Mouse (Mus musculus): ENCODE measurements around the gene Rrp1b. TPM values are rescaled to one million over a fixed set of nuclear protein-coding genes. Genes with fewer than 3 reads are reported as not detected.

The Rrp1b gene
- polyA plus RNA-seq (2015; fragmentation: Nextera tagmentation; extraction: Ambion mirVana), result 15.4 and 24.0 TPM in 2 replicates

DNA sequence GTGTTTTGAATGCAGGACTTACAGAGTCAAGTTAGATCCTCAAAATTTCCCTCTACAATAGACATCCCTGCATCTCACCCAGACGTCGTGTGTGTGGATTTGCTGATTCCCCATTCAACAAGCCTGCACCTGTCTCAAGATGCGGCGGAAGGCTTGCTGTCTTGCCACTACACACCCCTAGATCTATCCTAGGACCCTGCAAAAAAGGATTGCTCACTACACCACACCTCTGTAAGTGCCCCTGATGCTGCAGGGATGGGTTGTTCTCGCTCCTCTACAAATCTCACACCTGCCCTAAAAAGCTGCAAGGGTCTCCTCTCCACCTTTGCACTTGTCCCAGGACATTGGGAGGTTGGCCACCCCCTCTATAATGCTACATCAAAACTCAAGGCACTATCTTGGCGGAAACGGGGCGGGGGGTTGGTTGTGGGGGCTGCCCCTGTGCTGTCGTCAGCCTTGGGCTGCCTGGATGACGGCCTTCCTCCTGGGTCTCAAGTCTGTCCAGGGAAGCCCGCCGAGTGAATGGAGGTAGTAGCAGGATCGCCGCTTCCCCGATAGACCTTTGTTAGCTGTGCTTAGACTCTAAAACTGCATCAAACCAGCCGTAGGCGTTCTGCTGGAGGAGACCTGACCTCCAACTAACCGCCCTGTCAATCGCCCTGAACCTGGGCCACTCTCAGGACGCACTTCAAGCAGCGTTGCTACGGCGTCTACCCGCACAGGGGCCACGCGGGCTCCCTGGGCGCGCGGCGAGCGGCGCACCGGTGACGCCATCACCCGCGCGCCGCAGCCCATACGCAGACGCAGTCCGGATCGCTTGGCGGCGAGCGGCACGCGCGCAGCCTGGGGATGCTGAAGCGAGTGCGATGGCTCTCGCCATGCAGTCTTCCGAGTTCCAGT lies at the start of gene Rrp1b, which contains the start of gene Hsf2bp:
Rrp1b (plus strand) TSS at position 492 of the 900 bp plus-strand sequence.
Hsf2bp (minus strand) TSS at position 741 of the 900 bp plus-strand sequence.

Other genes starting within 250 kb of the Rrp1b start
- gene Sik1, start 180.3 kb upstream of the Rrp1b start, polyA plus RNA-seq (2015; fragmentation: Nextera tagmentation; extraction: Ambion mirVana), result 5.7 and 8.4 TPM in 2 replicates
- gene Hsf2bp, start 249 bp downstream of the Rrp1b start, polyA plus RNA-seq (2015; fragmentation: Nextera tagmentation; extraction: Ambion mirVana), result 0.08 and 0.16 TPM in 2 replicates
- gene Notch3, start 130.8 kb downstream of the Rrp1b start, polyA plus RNA-seq (2015; fragmentation: Nextera tagmentation; extraction: Ambion mirVana), result 2.2 and 2.8 TPM in 2 replicates
- 0.08 and 0.32 TPM in 2 replicates for gene Ephx3, start 153.4 kb downstream of the Rrp1b start, polyA plus RNA-seq (2015; fragmentation: Nextera tagmentation; extraction: Ambion mirVana)
- 57.4 and 64.8 TPM in 2 replicates for gene Brd4, start 248.6 kb downstream of the Rrp1b start, polyA plus RNA-seq (2015; fragmentation: Nextera tagmentation; extraction: Ambion mirVana)

Measured in adrenal gland, postnatal 0 days (tissue).